Mouse (Mus musculus): ENCODE data around the gene Rbfox3. TPM values are rescaled to one million over a fixed set of nuclear protein-coding genes. Genes with fewer than 3 reads are reported as not detected.

Gene Rbfox3
- polyA plus RNA-seq, 1 experiment from 2014 or later: 1.7 TPM

DNA sequence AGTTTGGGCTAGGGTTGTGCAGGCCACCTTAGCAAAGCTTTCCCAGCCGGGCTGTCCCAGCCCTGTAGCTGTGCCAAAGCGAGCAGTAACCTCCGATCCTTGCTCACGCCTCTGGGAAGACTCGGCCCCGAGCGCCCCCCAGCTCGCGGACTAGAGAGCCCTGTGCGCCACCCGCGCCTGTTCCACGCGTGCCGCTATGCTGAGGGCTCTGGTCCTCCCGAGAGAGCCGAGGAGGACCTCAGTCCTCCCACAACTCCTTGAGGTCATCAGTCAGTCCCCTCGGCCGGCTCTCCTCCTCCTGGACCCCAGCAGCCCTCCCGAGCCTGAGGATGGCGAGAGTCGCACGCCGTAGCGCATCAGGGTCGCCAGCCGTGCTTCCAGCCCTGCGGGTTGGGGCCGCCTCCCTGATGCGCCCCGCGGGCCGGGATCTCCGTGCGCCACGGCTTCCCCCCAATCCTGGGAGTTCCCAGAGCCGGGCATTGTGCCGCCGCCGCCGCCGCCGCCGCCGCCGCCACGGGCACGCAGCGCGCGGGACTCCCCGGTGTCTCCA lies 2.9 kb downstream of the Rbfox3 start:
- no peak overlapping the region for H3K27ac ChIP-seq (ENCODE audit: low read depth)
- no peak overlapping the region for H3K9ac ChIP-seq (ENCODE audit: low read length)
- no peaks in the 10 kb centered on the region for H3K36me3 ChIP-seq (ENCODE audit: control insufficient read depth, insufficient read depth, low read length)
- no peaks in the 10 kb centered on the region; the same call in 1 of the 2 replicates for H3K4me1 ChIP-seq (replicated peaks; ENCODE audit: control insufficient read depth, insufficient read depth, low read length)
- no peak for DNase-seq (ENCODE audit: low spot score)
- no peak for ATAC-seq (replicated peaks; ENCODE audit: low FRiP score, low TSS enrichment, low read depth)
- WGBS: under 1% methylated on average over 49 of the region's 52 CpGs
- peak overlapping the region; percentile 36 for H3K4me3 ChIP-seq (ENCODE audit: low read depth, low read length)
- H3K27me3 ChIP-seq (replicated peaks; ENCODE audit: control insufficient read depth, insufficient read depth, low read length): peaks cover 65% of the 10 kb centered on the region
- H3K4me2 ChIP-seq (ENCODE audit: low read length): peak overlapping the region; percentile 66
- no peaks in the 10 kb centered on the region for H3K9me3 ChIP-seq (ENCODE audit: control insufficient read depth, low read length)

DNA sequence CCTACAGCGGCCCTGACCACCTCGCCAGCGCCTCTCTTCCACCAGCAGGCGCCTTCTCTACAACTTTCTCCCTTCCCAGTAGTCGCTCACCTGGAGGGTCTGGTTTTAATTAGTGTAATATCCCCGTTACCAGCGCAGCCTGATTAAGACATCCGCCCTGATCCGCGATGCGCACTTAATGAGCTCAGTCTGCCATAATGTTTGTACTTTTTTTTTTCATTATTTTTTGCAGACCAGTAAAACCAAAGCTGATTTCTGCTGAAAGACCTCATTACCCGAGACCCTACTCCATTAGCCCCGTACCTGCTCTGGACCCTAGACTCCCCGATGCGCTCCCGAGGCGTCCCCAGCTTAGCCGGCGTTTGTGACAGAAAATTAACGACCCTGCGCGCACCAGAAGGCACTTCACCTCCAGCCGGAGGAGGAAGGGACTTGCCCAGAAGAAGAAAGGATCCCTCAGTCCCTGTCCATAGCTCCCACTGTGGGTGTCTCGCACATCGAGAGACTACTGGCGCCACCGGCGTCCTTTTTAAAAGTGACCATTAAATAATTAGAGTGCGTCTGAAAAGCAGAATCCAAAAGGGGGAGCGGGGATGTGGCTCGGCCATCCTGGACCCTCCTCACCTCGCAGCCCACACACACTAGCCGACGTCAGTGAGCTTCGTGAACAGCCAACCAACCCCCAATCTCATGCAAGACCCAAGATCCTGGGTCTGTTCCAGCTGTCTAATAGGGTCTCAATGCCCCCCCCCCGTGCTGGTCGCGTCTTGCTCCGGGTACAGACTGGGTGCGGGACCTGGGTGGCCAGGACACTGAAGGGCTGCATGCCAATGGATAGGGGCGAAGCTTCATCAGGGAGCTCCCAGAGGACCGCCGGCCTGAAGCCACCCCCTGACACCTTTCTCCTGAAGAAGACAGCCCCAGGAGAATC lies 3.7 kb downstream of the Rbfox3 start:
- Histone ChIP-seq H3K4me1 (replicated peaks; ENCODE audit: control insufficient read depth, insufficient read depth, low read length) (no peaks in the 10 kb centered on the region; the same call in 1 of the 2 replicates), H3K27ac (ENCODE audit: low read depth) (no peak overlapping the region), H3K4me2 (ENCODE audit: low read length) (peak overlapping the region; percentile 66; the same call in 1 of the 2 replicates), H3K9ac (ENCODE audit: low read length) (no peak overlapping the region), H3K27me3 (replicated peaks; ENCODE audit: control insufficient read depth, insufficient read depth, low read length) (peaks cover 65% of the 10 kb centered on the region), H3K9me3 (ENCODE audit: control insufficient read depth, low read length) (no peaks in the 10 kb centered on the region), H3K4me3 (ENCODE audit: low read depth, low read length) (no peak overlapping the region), H3K36me3 (ENCODE audit: control insufficient read depth, insufficient read depth, low read length) (no peaks in the 10 kb centered on the region)
- 5% methylated on average over 43 of the region's 43 CpGs for WGBS
- DNase-seq (ENCODE audit: low spot score) (no peak), ATAC-seq (replicated peaks; ENCODE audit: low FRiP score, low TSS enrichment, low read depth) (no peak)

DNA sequence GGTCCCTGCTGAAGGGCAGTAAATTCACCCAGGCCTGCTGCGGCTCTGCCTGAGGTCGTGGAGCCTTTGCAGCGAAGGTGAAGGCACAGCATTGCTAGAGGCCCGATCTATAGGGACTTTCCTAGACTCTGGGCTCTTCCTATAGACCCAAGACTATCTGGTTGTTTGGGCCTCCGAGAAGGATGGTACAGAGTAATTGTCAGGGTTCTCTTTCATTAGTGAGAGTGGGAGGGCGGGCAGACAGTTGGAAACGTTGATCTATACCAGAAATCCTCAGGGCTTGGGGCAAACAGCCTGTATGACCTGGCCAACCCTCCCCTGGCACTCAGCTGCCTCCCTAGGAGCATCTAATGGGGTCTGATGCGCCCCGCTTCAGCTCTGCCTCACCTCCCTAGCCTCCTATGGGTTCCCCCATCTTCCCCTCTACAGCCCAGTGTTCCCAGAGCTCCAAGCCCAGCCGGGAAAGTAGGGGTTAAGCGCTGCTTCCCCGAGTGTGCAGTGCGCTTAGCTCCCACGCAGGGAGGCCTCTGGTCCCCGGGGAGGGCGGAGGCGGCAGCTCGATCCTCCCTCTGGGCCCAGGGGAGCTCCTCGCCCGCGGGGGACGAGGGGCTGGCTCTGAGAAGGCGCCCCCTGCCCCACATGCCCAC lies 4.5 kb downstream of the Rbfox3 start:
- no peak overlapping the region for H3K4me3 ChIP-seq (ENCODE audit: low read depth, low read length)

DNA sequence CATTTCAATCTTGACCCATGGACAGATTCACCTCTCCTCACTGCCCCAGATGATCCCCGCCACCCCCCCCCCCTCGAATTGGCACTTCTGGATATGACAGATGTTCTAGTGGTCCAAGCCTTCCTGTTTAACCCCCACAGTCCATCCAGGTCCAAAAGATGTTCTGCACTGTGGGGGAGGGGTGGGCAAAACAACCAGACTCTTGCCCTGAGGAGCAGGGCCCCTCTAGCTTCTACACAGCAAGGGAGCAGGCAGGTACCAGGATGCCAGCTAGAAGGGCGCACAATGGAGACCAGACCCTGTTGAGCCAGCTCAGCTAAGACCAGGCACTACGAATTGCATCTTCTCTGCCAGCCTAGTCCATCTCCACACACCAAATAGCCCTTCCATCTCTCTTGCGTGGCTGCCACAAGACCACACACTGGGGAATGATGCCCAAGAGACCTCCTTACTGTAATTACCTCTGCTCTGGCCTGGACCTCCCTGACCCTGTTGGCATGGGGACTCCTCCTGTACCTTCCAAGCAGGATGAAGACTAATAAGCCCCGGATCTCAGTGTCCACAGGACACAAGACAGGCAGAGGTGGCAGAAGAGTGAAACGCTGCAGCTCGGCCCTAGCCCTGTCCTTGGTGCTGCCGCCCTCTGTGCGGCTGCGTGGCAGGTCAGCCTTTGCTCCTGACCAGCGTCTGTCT lies 5.1 kb downstream of the Rbfox3 start:
- no peak overlapping the region for H3K4me2 ChIP-seq (ENCODE audit: low read length)
- WGBS: 25% methylated on average over 12 of the region's 12 CpGs
- no peak overlapping the region for H3K4me3 ChIP-seq (ENCODE audit: low read depth, low read length)
- H3K36me3 ChIP-seq (ENCODE audit: control insufficient read depth, insufficient read depth, low read length): no peaks in the 10 kb centered on the region
- H3K9ac ChIP-seq (ENCODE audit: low read length): no peak overlapping the region
- H3K27me3 ChIP-seq (replicated peaks; ENCODE audit: control insufficient read depth, insufficient read depth, low read length): peaks cover 60% of the 10 kb centered on the region
- ATAC-seq (replicated peaks; ENCODE audit: low FRiP score, low TSS enrichment, low read depth) (no peak), DNase-seq (ENCODE audit: low spot score) (peak; percentile 65)
- no peak overlapping the region for H3K27ac ChIP-seq (ENCODE audit: low read depth)
- H3K4me1 ChIP-seq (replicated peaks; ENCODE audit: control insufficient read depth, insufficient read depth, low read length): no peaks in the 10 kb centered on the region; the same call in 1 of the 2 replicates
- H3K9me3 ChIP-seq (ENCODE audit: control insufficient read depth, low read length): no peaks in the 10 kb centered on the region

More for the DNA sequence above, 4.5 kb downstream of the Rbfox3 start:
- Histone ChIP-seq H3K4me2 (ENCODE audit: low read length) (no peak overlapping the region), H3K9ac (ENCODE audit: low read length) (no peak overlapping the region), H3K27ac (ENCODE audit: low read depth) (no peak overlapping the region), H3K36me3 (ENCODE audit: control insufficient read depth, insufficient read depth, low read length) (no peaks in the 10 kb centered on the region), H3K4me1 (replicated peaks; ENCODE audit: control insufficient read depth, insufficient read depth, low read length) (no peaks in the 10 kb centered on the region; the same call in 1 of the 2 replicates), H3K9me3 (ENCODE audit: control insufficient read depth, low read length) (no peaks in the 10 kb centered on the region), H3K27me3 (replicated peaks; ENCODE audit: control insufficient read depth, insufficient read depth, low read length) (peaks cover 62% of the 10 kb centered on the region)
- no peak for DNase-seq (ENCODE audit: low spot score)
- ATAC-seq (replicated peaks; ENCODE audit: low FRiP score, low TSS enrichment, low read depth): no peak
- WGBS: 6% methylated on average over 22 of the region's 23 CpGs

DNA sequence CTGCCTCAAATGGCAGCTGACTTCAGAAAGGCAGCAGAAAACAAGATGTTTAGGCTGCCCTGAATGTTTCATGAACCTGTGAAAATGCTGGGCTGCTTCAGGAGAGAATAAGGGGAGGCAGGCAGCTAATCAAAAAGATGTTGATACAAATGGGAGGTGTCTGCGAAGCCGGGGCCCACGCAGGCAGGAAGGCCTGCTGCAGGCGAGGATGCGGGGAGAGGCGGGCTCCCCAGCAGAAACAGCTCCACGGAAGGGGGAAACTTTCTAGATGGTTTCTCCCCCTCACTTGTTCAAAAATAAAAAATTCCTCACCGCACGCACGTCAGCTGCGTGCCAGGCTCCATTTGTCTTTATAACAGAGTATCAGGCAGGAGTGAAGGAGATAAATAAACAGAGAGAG lies 5.7 kb downstream of the Rbfox3 start:
- H3K9ac ChIP-seq (ENCODE audit: low read length): no peak overlapping the region
- 37% methylated on average over 11 of the region's 11 CpGs for WGBS
- H3K9me3 ChIP-seq (ENCODE audit: control insufficient read depth, low read length): no peaks in the 10 kb centered on the region
- H3K4me2 ChIP-seq (ENCODE audit: low read length): no peak overlapping the region
- DNase-seq (ENCODE audit: low spot score) (no peak), ATAC-seq (replicated peaks; ENCODE audit: low FRiP score, low TSS enrichment, low read depth) (no peak)
- H3K4me1 ChIP-seq (replicated peaks; ENCODE audit: control insufficient read depth, insufficient read depth, low read length): no peaks in the 10 kb centered on the region; the same call in 1 of the 2 replicates
- no peak overlapping the region for H3K4me3 ChIP-seq (ENCODE audit: low read depth, low read length)
- no peaks in the 10 kb centered on the region for H3K36me3 ChIP-seq (ENCODE audit: control insufficient read depth, insufficient read depth, low read length)
- H3K27ac ChIP-seq (ENCODE audit: low read depth): no peak overlapping the region
- peaks cover 54% of the 10 kb centered on the region for H3K27me3 ChIP-seq (replicated peaks; ENCODE audit: control insufficient read depth, insufficient read depth, low read length)

DNA sequence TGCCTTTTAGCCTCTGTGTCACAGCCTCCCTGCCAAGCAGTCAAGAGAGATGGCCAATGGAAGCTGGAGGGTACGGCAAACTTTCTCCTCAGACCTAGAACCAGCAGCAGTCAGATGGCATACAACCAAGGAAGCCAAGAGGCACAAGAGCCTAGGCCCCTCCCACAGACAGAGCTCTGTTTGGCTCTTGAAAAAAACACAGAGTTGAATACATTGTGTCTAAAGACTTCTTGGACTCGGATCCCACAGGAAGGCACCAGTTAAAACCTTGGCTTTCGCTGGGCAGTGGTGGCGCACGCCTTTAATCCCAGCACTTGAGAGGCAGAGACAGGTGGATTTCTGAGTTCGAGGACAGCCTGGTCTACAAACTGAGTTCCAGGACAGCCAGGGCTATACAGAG lies 7.1 kb downstream of the Rbfox3 start:
- WGBS: 90% methylated on average over 6 of the region's 6 CpGs
- Histone ChIP-seq H3K4me2 (ENCODE audit: low read length) (no peak overlapping the region), H3K27me3 (replicated peaks; ENCODE audit: control insufficient read depth, insufficient read depth, low read length) (peaks cover 40% of the 10 kb centered on the region), H3K4me3 (ENCODE audit: low read depth, low read length) (no peak overlapping the region), H3K27ac (ENCODE audit: low read depth) (no peak overlapping the region), H3K9me3 (ENCODE audit: control insufficient read depth, low read length) (no peaks in the 10 kb centered on the region), H3K36me3 (ENCODE audit: control insufficient read depth, insufficient read depth, low read length) (no peaks in the 10 kb centered on the region), H3K4me1 (replicated peaks; ENCODE audit: control insufficient read depth, insufficient read depth, low read length) (peaks cover 3% of the 10 kb centered on the region; the same call in 1 of the 2 replicates), H3K9ac (ENCODE audit: low read length) (no peak overlapping the region)
- ATAC-seq (replicated peaks; ENCODE audit: low FRiP score, low TSS enrichment, low read depth) (no peak), DNase-seq (ENCODE audit: low spot score) (no peak)

DNA sequence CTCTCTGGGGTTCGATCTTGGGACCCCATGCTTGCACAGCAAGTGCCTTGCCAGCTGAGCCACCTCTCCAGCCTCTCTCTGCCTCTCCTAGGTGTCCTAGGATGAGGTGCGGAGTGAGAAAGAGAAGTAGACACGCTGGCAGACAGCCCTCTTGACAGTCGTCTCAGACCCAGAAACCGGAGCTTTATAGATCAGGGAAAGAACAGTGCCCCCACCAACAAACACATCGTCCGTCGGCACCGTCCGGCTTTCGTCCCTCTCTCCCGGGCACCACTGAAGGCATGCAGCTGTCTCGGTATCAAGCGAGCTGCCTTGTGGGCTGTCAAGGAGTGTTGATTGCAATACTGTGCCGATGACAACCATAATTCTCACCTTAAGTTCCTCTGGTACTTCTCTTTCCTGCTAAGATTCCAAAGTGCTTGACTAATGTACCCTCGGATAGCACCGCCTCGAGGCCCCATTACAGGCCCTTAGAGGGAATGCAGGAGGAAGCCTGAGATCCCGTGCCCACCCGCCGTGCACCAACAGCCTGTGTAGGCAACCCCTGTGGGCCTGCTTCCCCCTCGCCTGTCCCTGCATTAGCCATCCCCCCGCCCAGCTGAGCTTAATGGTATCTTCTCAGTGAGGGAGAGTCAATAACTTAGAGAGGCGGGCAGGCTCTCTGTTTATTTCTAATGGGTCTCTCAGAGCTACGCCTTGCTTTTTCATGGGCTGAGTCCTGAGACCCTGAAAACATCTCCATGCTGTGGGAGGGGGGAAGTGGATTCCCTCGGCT lies 11.4 kb downstream of the Rbfox3 start:
- ATAC-seq (replicated peaks; ENCODE audit: low FRiP score, low TSS enrichment, low read depth): no peak
- no peaks in the 10 kb centered on the region; the same call in 1 of the 2 replicates for H3K27me3 ChIP-seq (replicated peaks; ENCODE audit: control insufficient read depth, insufficient read depth, low read length)
- no peak overlapping the region for H3K27ac ChIP-seq (ENCODE audit: low read depth)
- H3K4me2 ChIP-seq (ENCODE audit: low read length): no peak overlapping the region
- 0 out of 2 replicates have a peak, but pooled peaks cover 3% of the 10 kb centered on the region for H3K4me1 ChIP-seq (replicated peaks; ENCODE audit: control insufficient read depth, insufficient read depth, low read length)
- no peak overlapping the region for H3K9ac ChIP-seq (ENCODE audit: low read length)
- H3K36me3 ChIP-seq (ENCODE audit: control insufficient read depth, insufficient read depth, low read length): no peaks in the 10 kb centered on the region
- WGBS: 42% methylated on average over 26 of the region's 26 CpGs
- H3K9me3 ChIP-seq (ENCODE audit: control insufficient read depth, low read length): no peaks in the 10 kb centered on the region
- DNase-seq (ENCODE audit: low spot score): no peak
- no peak overlapping the region for H3K4me3 ChIP-seq (ENCODE audit: low read depth, low read length)

Data from intestine, embryonic 14.5 days (tissue).